Mouse (Mus musculus) forebrain, embryonic 11.5 days (tissue): ENCODE measurements around the gene Fam13c. TPM values are rescaled to one million over a fixed set of nuclear protein-coding genes. Genes with fewer than 3 reads are reported as not detected.

Experiments
- ATAC-seq: fragments of 200-750 bp; cut with Nextera tagmentation; replicated peaks from 2 replicates; pipeline ENCODE4 v1.8.0; 2017; ENCODE audit warnings: moderate TSS enrichment; ENCODE audit not compliant: low FRiP score
- DNase-seq: peaks from one replicate; pipeline ENCODE4 v3.0.0-alpha.2; 2017; ENCODE audit warnings: low spot score
- H3K27ac ChIP-seq: fragments of 300-500 bp; sonication (generic); 2 replicates; pipeline ENCODE4 v1.5.1; 2014; ENCODE audit warnings: low read depth, low read length
- H3K27me3 ChIP-seq: fragments of 300-500 bp; sonication (generic); 2 replicates; pipeline ENCODE4 v1.6.1; 2014; ENCODE audit warnings: mild to moderate bottlenecking, low read length, mixed read lengths; ENCODE audit not compliant: control insufficient read depth, insufficient read depth
- H3K36me3 ChIP-seq: fragments of 300-500 bp; sonication (generic); 2 replicates; pipeline ENCODE4 v1.6.1; 2014; ENCODE audit warnings: mild to moderate bottlenecking, low read length, moderate library complexity, mixed read lengths; ENCODE audit not compliant: control insufficient read depth, insufficient read depth
- H3K4me1 ChIP-seq: fragments of 300-500 bp; sonication (generic); replicated peaks from 2 replicates; pipeline ENCODE4 v1.6.1; 2014; ENCODE audit warnings: low read length, mixed read lengths; ENCODE audit not compliant: control insufficient read depth, insufficient read depth
- H3K4me2 ChIP-seq: fragments of 300-500 bp; sonication (generic); 2 replicates; pipeline ENCODE4 v1.6.1; 2014; ENCODE audit warnings: low read depth, mild to moderate bottlenecking, low read length, moderate library complexity, mixed read lengths; ENCODE audit not compliant: severe bottlenecking
- H3K4me3 ChIP-seq: fragments of 300-500 bp; sonication (generic); 2 replicates; pipeline ENCODE4 v1.5.1; 2014; ENCODE audit warnings: low read depth, low read length
- H3K9ac ChIP-seq: fragments of 300-500 bp; sonication (generic); 2 replicates; pipeline ENCODE4 v1.6.1; 2014; ENCODE audit warnings: low read length
- H3K9me3 ChIP-seq: fragments of 300-500 bp; sonication (generic); 2 replicates; pipeline ENCODE4 v1.6.1; 2016; ENCODE audit warnings: low read length, mixed read lengths; ENCODE audit not compliant: control insufficient read depth
- WGBS: fragments of 180-500 bp; shearing (Covaris S2); extraction: QIAGEN DNeasy Blood & Tissue Kit; methylation state at CpG from one replicate; pipeline ENCODE4 v1.1.7; 2014; 5-methylcytosine and 5-hydroxymethylcytosine counted together
- polyA plus RNA-seq: library from polyadenylated mRNA; unstranded; fragments of >200 nt; fragmentation: Nextera tagmentation; extraction: Ambion mirVana; gene quantifications from 2 replicates; pipeline ENCODE4 v1.2.1, GENCODE M21; 2014

Fam13c gene
- polyA plus RNA-seq, 1 experiment from 2014 or later: 13.6 TPM

DNA sequence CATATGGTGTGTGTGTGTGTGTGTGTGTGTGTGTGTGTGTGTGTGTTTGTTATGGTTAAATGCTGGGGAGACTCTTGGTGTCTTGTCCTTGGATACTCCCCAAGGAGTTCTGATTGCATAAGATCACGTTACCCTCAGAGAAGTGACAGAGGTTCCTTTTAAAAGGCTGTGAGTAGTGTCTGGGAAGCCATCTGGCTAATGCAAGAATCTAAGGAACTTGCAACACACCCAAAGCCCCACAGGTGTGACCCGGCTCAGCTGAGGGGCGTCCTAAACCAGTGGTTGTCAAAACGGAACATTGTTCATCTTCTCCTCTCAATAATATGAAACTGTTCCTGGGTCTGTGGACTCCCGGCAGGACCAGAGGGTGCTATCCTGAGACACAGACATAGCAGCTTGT lies 2.3 kb downstream of the Fam13c start:
- no peak overlapping the region for H3K4me2 ChIP-seq

DNA sequence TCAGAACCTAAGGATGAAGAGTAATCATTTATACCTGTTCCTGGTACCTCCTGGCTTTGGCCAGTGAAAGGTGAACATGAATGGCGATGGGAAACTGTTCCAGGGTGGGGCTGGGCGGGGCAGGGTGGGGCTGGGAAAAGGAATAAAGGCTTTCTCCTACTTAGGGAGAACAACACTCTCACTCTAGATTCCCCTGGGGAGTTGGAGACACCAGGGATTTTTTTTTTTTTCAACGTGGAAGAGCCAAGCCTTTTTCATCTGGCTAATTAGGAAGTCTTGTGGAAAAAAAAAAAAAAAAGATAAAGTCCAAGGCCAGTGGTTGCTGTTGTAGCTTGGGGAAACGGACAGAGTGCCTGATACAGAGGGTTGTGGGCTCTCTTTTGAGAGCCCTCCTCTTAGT lies 7.5 kb downstream of the Fam13c start:
- no peaks in the 10 kb centered on the region for H3K27me3 ChIP-seq
- H3K4me3 ChIP-seq: no peak overlapping the region
- WGBS: 83% methylated on average over 4 of the region's 4 CpGs
- H3K9me3 ChIP-seq: no peaks in the 10 kb centered on the region
- H3K4me1 ChIP-seq: no peaks in the 10 kb centered on the region
- H3K36me3 ChIP-seq: no peaks in the 10 kb centered on the region
- DNase-seq: no peak
- no peak overlapping the region for H3K9ac ChIP-seq
- H3K4me2 ChIP-seq: no peak overlapping the region
- H3K27ac ChIP-seq: no peak overlapping the region
- no peak for ATAC-seq

More for the DNA sequence above, 2.3 kb downstream of the Fam13c start:
- Histone ChIP-seq H3K4me1 (no peaks in the 10 kb centered on the region; the same call in 1 of the 2 replicates), H3K4me3 (no peak overlapping the region), H3K36me3 (no peaks in the 10 kb centered on the region), H3K9me3 (no peaks in the 10 kb centered on the region), H3K27ac (no peak overlapping the region), H3K9ac (no peak overlapping the region), H3K27me3 (no peaks in the 10 kb centered on the region)
- ATAC-seq (no peak), DNase-seq (no peak)
- 84% methylated on average over 5 of the region's 5 CpGs for WGBS

- DNase-seq: no peak
- no peak overlapping the region for H3K27ac ChIP-seq
- no peak overlapping the region for H3K9ac ChIP-seq
- H3K4me3 ChIP-seq: no peak overlapping the region
- no peak for ATAC-seq
- no peak overlapping the region for H3K4me2 ChIP-seq
- no peaks in the 10 kb centered on the region for H3K27me3 ChIP-seq
- 50% methylated on average over 8 of the region's 8 CpGs for WGBS
- no peaks in the 10 kb centered on the region for H3K4me1 ChIP-seq
- no peaks in the 10 kb centered on the region for H3K36me3 ChIP-seq
- H3K9me3 ChIP-seq: no peaks in the 10 kb centered on the region
These were observed 8.9 kb downstream of the Fam13c start for GRCm38 (mm10) chr10:70449206-70449605.

DNA sequence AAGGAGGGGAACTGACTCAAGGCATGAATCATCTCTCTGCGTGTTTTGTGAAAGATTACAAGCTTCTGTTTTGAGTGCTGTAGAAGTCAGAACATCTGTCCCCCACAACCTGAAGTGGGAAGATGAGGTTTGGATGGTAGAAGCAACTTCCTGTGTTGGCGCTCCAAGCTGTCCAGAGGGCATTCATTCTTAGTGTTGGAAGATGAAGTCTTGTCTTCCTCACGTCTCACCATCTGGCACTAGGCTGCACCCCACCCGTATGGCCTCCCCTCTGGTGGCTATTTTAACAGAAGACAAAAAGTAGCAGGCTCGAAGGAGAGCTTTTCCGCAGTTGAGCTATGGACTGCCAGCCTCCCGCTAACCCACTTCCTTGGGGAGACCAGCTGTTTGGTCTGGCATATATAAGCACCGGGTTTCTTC lies 15.6 kb downstream of the Fam13c start:
- Histone ChIP-seq H3K4me3 (no peak overlapping the region), H3K4me2 (no peak overlapping the region), H3K27ac (no peak overlapping the region), H3K4me1 (no peaks in the 10 kb centered on the region), H3K9ac (no peak overlapping the region), H3K9me3 (no peaks in the 10 kb centered on the region), H3K27me3 (no peaks in the 10 kb centered on the region), H3K36me3 (no peaks in the 10 kb centered on the region)
- WGBS: 94% methylated on average over 8 of the region's 8 CpGs
- ATAC-seq (no peak), DNase-seq (no peak)

- 62% methylated on average over 11 of the region's 11 CpGs for WGBS
- DNase-seq (no peak), ATAC-seq (peak; percentile 92)
- Histone ChIP-seq H3K27ac (no peak overlapping the region), H3K9ac (no peak overlapping the region), H3K36me3 (no peaks in the 10 kb centered on the region; the same call in 1 of the 2 replicates), H3K27me3 (no peaks in the 10 kb centered on the region), H3K4me2 (no peak overlapping the region), H3K4me1 (no peaks in the 10 kb centered on the region), H3K9me3 (no peaks in the 10 kb centered on the region), H3K4me3 (no peak overlapping the region)
These were observed 18.4 kb downstream of the Fam13c start for GRCm38 (mm10) chr10:70458574-70459263.

- Histone ChIP-seq H3K36me3 (no peaks in the 10 kb centered on the region; the same call in 1 of the 2 replicates), H3K9ac (no peak overlapping the region), H3K4me3 (no peak overlapping the region), H3K4me1 (no peaks in the 10 kb centered on the region), H3K27me3 (no peaks in the 10 kb centered on the region), H3K9me3 (no peaks in the 10 kb centered on the region), H3K27ac (no peak overlapping the region), H3K4me2 (no peak overlapping the region)
- 86% methylated on average over 7 of the region's 7 CpGs for WGBS
- DNase-seq (no peak), ATAC-seq (no peak)
These were observed 25.4 kb downstream of the Fam13c start for GRCm38 (mm10) chr10:70465638-70466037.

DNA sequence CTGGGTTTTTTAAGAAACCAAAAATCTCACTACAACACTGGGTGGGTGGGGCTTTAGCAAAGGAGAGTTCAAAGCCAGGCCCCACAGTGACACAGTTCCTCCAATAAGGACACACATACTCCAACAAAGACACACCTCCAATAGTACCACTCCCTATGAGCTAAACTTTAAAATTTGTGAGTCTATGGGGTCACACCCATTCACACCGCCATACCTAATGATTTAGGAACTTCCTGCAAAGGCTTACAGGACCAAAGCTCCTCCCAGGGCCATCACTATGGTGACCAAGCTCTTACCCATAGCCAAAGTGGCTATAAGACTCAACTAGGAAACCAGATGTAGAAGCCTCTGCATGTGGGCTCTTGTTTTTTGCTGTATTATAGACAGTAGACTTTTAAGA lies 30.6 kb downstream of the Fam13c start:
- H3K4me3 ChIP-seq: no peak overlapping the region
- no peak overlapping the region for H3K27ac ChIP-seq
- H3K36me3 ChIP-seq: no peaks in the 10 kb centered on the region; the same call in 1 of the 2 replicates
- H3K27me3 ChIP-seq: no peaks in the 10 kb centered on the region
- ATAC-seq (no peak), DNase-seq (no peak)
- H3K4me1 ChIP-seq: no peaks in the 10 kb centered on the region
- no peak overlapping the region for H3K9ac ChIP-seq
- no peaks in the 10 kb centered on the region; the same call in 1 of the 2 replicates for H3K9me3 ChIP-seq
- 79% methylated on average over 1 of the region's 1 CpGs for WGBS
- H3K4me2 ChIP-seq: no peak overlapping the region

DNA sequence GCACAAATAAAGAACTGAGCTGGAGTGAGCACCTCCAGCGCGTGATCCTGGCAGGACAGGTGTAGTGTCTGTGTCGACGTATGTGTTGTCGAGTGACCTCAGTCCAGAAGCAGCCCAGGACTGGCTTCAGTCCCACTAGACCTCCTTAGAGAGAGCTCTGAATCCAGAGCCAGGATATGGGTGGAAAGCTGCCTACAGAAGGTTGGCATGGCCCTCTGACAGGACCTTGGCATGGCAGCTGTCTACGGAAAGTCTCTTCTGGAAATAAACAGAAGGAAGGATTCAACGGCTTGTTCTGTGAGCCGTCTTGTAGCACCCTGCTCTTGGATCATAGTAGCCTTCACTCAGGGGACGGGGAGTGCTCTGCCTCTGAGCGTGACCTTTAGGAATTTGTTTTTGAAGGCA lies 37.5 kb downstream of the Fam13c start:
- WGBS: 95% methylated on average over 10 of the region's 10 CpGs
- no peak for DNase-seq
- H3K36me3 ChIP-seq: no peaks in the 10 kb centered on the region; the same call in 1 of the 2 replicates
- no peaks in the 10 kb centered on the region; the same call in 1 of the 2 replicates for H3K9me3 ChIP-seq
- H3K4me2 ChIP-seq: no peak overlapping the region
- H3K4me3 ChIP-seq: no peak overlapping the region
- no peak for ATAC-seq
- no peaks in the 10 kb centered on the region for H3K4me1 ChIP-seq
- H3K27me3 ChIP-seq: no peaks in the 10 kb centered on the region
- no peak overlapping the region for H3K9ac ChIP-seq
- no peak overlapping the region for H3K27ac ChIP-seq

DNA sequence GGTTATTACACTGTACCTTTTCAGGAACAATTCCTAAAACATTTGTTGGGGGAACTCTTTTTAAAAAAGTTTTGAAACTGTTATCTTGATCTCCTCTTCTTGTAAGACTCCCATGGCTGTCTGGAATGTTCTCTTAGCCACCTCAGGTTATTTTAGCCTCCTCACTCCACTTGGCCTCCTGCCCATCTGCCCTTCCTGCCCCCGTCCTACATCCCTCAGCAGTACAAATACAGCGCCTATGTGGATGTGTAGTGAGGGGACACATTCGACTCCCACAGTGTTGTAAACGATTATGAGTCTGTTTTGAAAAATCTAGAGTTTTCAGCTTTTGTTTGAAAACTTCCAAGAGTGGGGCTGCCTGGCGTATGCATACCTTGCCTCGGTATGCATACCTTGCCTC lies 43.5 kb downstream of the Fam13c start:
- Histone ChIP-seq H3K27ac (no peak overlapping the region), H3K4me1 (peaks cover 5% of the 10 kb centered on the region; the same call in 1 of the 2 replicates), H3K9me3 (no peaks in the 10 kb centered on the region), H3K36me3 (no peaks in the 10 kb centered on the region), H3K27me3 (no peaks in the 10 kb centered on the region), H3K4me2 (no peak overlapping the region), H3K9ac (no peak overlapping the region), H3K4me3 (no peak overlapping the region)
- no peak for ATAC-seq
- DNase-seq: no peak
- WGBS: 80% methylated on average over 6 of the region's 6 CpGs
